Mouse (Mus musculus): ENCODE results near the gene Alkbh1. TPM values are rescaled to one million over a fixed set of nuclear protein-coding genes. Genes with fewer than 3 reads are reported as not detected.

Gene Alkbh1
- polyA plus RNA-seq, 1 experiment from 2014 or later = 52.6 TPM

- no peaks in the 10 kb centered on the region for H3K36me3 ChIP-seq (ENCODE audit: control insufficient read depth, insufficient read depth, low read length)
- no peak for ATAC-seq (replicated peaks; ENCODE audit: insufficient number of reproducible peaks, low FRiP score, low TSS enrichment)
- no peaks in the 10 kb centered on the region for H3K4me1 ChIP-seq (ENCODE audit: control insufficient read depth, insufficient read depth, low read length)
- no peak overlapping the region for H3K9ac ChIP-seq (ENCODE audit: low read depth, low read length)
- no peak overlapping the region for H3K27ac ChIP-seq (ENCODE audit: low read depth, low read length)
- no peaks in the 10 kb centered on the region for H3K9me3 ChIP-seq (replicated peaks; ENCODE audit: control insufficient read depth, low read length)
- H3K4me3 ChIP-seq (ENCODE audit: low read depth, low read length) = no peak overlapping the region
- H3K27me3 ChIP-seq (ENCODE audit: control insufficient read depth, insufficient read depth, low read length) = no peaks in the 10 kb centered on the region
- WGBS (ENCODE audit: insufficient replicate concordance) = 83% methylated on average over 6 of the region's 6 CpGs
- no peak overlapping the region for H3K4me2 ChIP-seq
Measured at GRCm38 (mm10) chr12:87394316-87394715, 49.5 kb downstream of the Alkbh1 start.

- Histone ChIP-seq H3K4me2 (no peak overlapping the region), H3K9ac (ENCODE audit: low read depth, low read length) (no peak overlapping the region), H3K4me3 (ENCODE audit: low read depth, low read length) (no peak overlapping the region), H3K4me1 (ENCODE audit: control insufficient read depth, insufficient read depth, low read length) (no peaks in the 10 kb centered on the region), H3K36me3 (ENCODE audit: control insufficient read depth, insufficient read depth, low read length) (no peaks in the 10 kb centered on the region), H3K27ac (ENCODE audit: low read depth, low read length) (no peak overlapping the region), H3K9me3 (replicated peaks; ENCODE audit: control insufficient read depth, low read length) (no peaks in the 10 kb centered on the region), H3K27me3 (ENCODE audit: control insufficient read depth, insufficient read depth, low read length) (no peaks in the 10 kb centered on the region)
- ATAC-seq (replicated peaks; ENCODE audit: insufficient number of reproducible peaks, low FRiP score, low TSS enrichment) = no peak
- WGBS (ENCODE audit: insufficient replicate concordance) = 66% methylated on average over 4 of the region's 4 CpGs
Measured at GRCm38 (mm10) chr12:87393447-87394145, 50.2 kb downstream of the Alkbh1 start.

DNA sequence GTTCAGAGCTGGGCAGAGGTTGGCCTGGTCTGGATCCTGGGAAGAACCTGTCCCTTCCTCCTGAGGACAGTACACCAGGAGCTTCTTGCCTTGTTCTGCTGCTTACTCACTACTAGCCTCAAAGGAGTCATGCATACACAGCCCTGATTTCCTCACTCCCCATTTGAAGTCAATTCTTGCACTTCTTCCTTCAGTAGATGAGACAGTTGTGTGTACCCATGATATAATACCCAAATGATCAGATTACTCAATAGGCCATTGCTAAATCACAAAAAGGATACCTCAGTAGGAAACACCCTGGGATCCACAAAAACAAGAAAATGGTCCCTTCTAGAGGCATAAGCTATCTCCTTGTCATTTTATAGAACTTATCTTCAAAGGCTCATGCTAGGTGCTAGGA lies 52.5 kb downstream of the Alkbh1 start:
- Histone ChIP-seq H3K4me3 (ENCODE audit: low read depth, low read length) (no peak overlapping the region), H3K9ac (ENCODE audit: low read depth, low read length) (no peak overlapping the region), H3K27me3 (ENCODE audit: control insufficient read depth, insufficient read depth, low read length) (no peaks in the 10 kb centered on the region), H3K36me3 (ENCODE audit: control insufficient read depth, insufficient read depth, low read length) (no peaks in the 10 kb centered on the region), H3K9me3 (replicated peaks; ENCODE audit: control insufficient read depth, low read length) (no peaks in the 10 kb centered on the region), H3K4me1 (ENCODE audit: control insufficient read depth, insufficient read depth, low read length) (peaks cover 3% of the 10 kb centered on the region; the same call in 1 of the 2 replicates), H3K4me2 (no peak overlapping the region), H3K27ac (ENCODE audit: low read depth, low read length) (no peak overlapping the region)
- no peak for ATAC-seq (replicated peaks; ENCODE audit: insufficient number of reproducible peaks, low FRiP score, low TSS enrichment)

DNA sequence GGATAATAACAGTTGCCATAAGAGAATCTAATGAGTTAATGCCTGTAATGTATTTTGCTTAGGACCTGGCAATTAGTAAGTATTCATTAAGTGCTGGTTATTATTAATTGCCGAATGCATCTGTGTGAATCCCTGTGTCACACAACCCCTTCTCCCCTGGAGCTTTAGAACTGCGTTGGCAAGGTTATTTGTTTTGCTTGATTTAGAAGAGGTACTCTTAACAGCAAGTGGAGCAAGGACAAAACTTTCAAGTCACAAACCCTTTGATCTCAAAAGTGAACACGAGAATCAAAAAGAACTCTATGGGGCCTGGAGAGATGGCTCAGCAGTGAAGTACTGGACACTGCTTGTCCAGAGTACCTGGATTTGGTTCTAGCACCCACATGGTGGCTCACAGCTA lies 54.6 kb downstream of the Alkbh1 start:
- Histone ChIP-seq H3K4me3 (ENCODE audit: low read depth, low read length) (no peak overlapping the region), H3K27ac (ENCODE audit: low read depth, low read length) (no peak overlapping the region), H3K9me3 (replicated peaks; ENCODE audit: control insufficient read depth, low read length) (no peaks in the 10 kb centered on the region), H3K27me3 (ENCODE audit: control insufficient read depth, insufficient read depth, low read length) (no peaks in the 10 kb centered on the region), H3K36me3 (ENCODE audit: control insufficient read depth, insufficient read depth, low read length) (no peaks in the 10 kb centered on the region), H3K4me2 (peak overlapping the region; percentile 86; the same call in 1 of the 2 replicates), H3K4me1 (ENCODE audit: control insufficient read depth, insufficient read depth, low read length) (peaks cover 3% of the 10 kb centered on the region; the same call in 1 of the 2 replicates), H3K9ac (ENCODE audit: low read depth, low read length) (no peak overlapping the region)
- no peak for ATAC-seq (replicated peaks; ENCODE audit: insufficient number of reproducible peaks, low FRiP score, low TSS enrichment)
- WGBS (ENCODE audit: insufficient replicate concordance) = 69% methylated on average over 3 of the region's 3 CpGs

DNA sequence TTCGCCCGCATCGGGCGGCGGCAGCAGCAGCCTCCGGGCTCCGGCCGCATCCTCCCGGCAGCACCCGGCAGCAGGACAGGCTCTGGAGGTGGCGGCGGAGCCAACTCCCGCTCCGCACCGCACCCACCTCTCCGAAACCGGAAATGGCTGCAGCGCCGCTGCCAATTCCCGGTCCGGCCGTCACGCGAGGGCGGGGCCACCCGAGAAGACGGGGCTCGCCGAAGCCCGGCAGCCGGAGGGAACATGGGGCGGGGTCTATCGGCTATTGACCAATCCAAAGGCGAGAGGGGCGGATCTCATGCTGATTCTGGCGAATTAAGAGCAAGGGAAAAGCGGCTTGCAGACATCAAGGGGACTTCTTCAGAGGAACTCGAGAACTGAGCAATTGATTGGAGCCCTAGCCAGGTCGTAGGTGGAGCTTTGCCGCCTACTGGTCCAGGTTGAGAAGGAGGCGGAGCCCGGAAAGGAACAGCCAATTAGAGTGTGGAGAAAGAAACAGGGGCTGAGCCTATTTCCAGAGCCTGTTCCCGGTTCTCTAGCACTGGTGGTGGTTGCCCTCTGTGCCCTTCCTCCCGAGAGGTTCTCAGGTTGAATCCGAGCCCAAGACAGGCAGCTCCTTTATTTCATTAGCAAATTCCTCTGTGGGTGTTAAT lies 55.6 kb downstream of the Alkbh1 start, which contains the start of gene Sptlc2:
Gene Sptlc2, minus strand, starts transcription at position 234 of the 653 bp plus-strand sequence.
- WGBS (ENCODE audit: insufficient replicate concordance) = under 1% methylated on average over 45 of the region's 45 CpGs
- Histone ChIP-seq H3K36me3 (ENCODE audit: control insufficient read depth, insufficient read depth, low read length) (no peaks in the 10 kb centered on the region), H3K9ac (ENCODE audit: low read depth, low read length) (peak within 1 kb of the TSS; percentile 96), H3K4me2 (peak within 1 kb of the TSS; percentile 86), H3K9me3 (replicated peaks; ENCODE audit: control insufficient read depth, low read length) (no peaks in the 10 kb centered on the region), H3K4me1 (ENCODE audit: control insufficient read depth, insufficient read depth, low read length) (peaks cover 3% of the 10 kb centered on the region; the same call in 1 of the 2 replicates), H3K4me3 (ENCODE audit: low read depth, low read length) (peak within 1 kb of the TSS; percentile 99), H3K27me3 (ENCODE audit: control insufficient read depth, insufficient read depth, low read length) (no peaks in the 10 kb centered on the region), H3K27ac (ENCODE audit: low read depth, low read length) (peak within 1 kb of the TSS; percentile 86)
- peak; percentile 97 for ATAC-seq (replicated peaks; ENCODE audit: insufficient number of reproducible peaks, low FRiP score, low TSS enrichment)

GRCm38 (mm10) chr12:87387171-87388121 lies 56.4 kb downstream of the Alkbh1 start:
- H3K9ac ChIP-seq (ENCODE audit: low read depth, low read length) = peak overlapping the region; percentile 96
- peak; percentile 53 for ATAC-seq (replicated peaks; ENCODE audit: insufficient number of reproducible peaks, low FRiP score, low TSS enrichment)
- 1% methylated on average over 58 of the region's 65 CpGs for WGBS (ENCODE audit: insufficient replicate concordance)
- peak overlapping the region; percentile 86 for H3K4me2 ChIP-seq
- peaks cover 3% of the 10 kb centered on the region; the same call in 1 of the 2 replicates for H3K4me1 ChIP-seq (ENCODE audit: control insufficient read depth, insufficient read depth, low read length)
- peak overlapping the region; percentile 99 for H3K4me3 ChIP-seq (ENCODE audit: low read depth, low read length)
- H3K36me3 ChIP-seq (ENCODE audit: control insufficient read depth, insufficient read depth, low read length) = no peaks in the 10 kb centered on the region
- no peaks in the 10 kb centered on the region for H3K27me3 ChIP-seq (ENCODE audit: control insufficient read depth, insufficient read depth, low read length)
- peak overlapping the region; percentile 86 for H3K27ac ChIP-seq (ENCODE audit: low read depth, low read length)
- H3K9me3 ChIP-seq (replicated peaks; ENCODE audit: control insufficient read depth, low read length) = no peaks in the 10 kb centered on the region

DNA sequence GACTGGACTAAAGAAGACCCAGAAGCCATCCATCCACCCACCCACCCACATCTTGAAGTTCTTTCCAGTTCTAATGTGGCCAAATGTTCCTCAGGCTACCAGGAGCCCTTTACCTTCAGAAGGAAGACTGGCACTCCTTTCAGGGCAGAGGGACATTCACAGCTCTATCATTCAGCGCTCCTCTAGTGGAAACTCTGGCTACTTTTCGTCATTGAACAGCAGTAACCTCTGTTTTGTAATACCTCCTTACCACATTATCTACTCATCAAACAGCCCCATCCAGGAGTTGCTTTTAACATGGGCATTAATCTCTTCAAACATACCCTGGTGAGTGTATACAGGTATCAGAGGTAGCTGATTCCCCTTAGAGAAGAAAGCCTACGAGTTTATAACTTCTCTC lies 58.8 kb downstream of the Alkbh1 start:
- H3K27me3 ChIP-seq (ENCODE audit: control insufficient read depth, insufficient read depth, low read length) = no peaks in the 10 kb centered on the region
- H3K4me3 ChIP-seq (ENCODE audit: low read depth, low read length) = no peak overlapping the region
- no peaks in the 10 kb centered on the region for H3K36me3 ChIP-seq (ENCODE audit: control insufficient read depth, insufficient read depth, low read length)
- H3K27ac ChIP-seq (ENCODE audit: low read depth, low read length) = no peak overlapping the region
- no peak for ATAC-seq (replicated peaks; ENCODE audit: insufficient number of reproducible peaks, low FRiP score, low TSS enrichment)
- WGBS (ENCODE audit: insufficient replicate concordance) = 84% methylated on average over 3 of the region's 3 CpGs
- peaks cover 7% of the 10 kb centered on the region; the same call in 1 of the 2 replicates for H3K4me1 ChIP-seq (ENCODE audit: control insufficient read depth, insufficient read depth, low read length)
- H3K9ac ChIP-seq (ENCODE audit: low read depth, low read length) = no peak overlapping the region
- H3K9me3 ChIP-seq (replicated peaks; ENCODE audit: control insufficient read depth, low read length) = no peaks in the 10 kb centered on the region
- H3K4me2 ChIP-seq = no peak overlapping the region

GRCm38 (mm10) chr12:87381380-87381682 lies 62.5 kb downstream of the Alkbh1 start:
- Histone ChIP-seq H3K4me1 (ENCODE audit: control insufficient read depth, insufficient read depth, low read length) (peaks cover 3% of the 10 kb centered on the region; the same call in 1 of the 2 replicates), H3K4me3 (ENCODE audit: low read depth, low read length) (no peak overlapping the region), H3K36me3 (ENCODE audit: control insufficient read depth, insufficient read depth, low read length) (no peaks in the 10 kb centered on the region), H3K9me3 (replicated peaks; ENCODE audit: control insufficient read depth, low read length) (no peaks in the 10 kb centered on the region), H3K4me2 (no peak overlapping the region), H3K27me3 (ENCODE audit: control insufficient read depth, insufficient read depth, low read length) (no peaks in the 10 kb centered on the region), H3K27ac (ENCODE audit: low read depth, low read length) (no peak overlapping the region), H3K9ac (ENCODE audit: low read depth, low read length) (no peak overlapping the region)
- 38% methylated on average over 2 of the region's 2 CpGs for WGBS (ENCODE audit: insufficient replicate concordance)
- ATAC-seq (replicated peaks; ENCODE audit: insufficient number of reproducible peaks, low FRiP score, low TSS enrichment) = peak; percentile 39; the same call in 1 of the 2 replicates
